Mouse (Mus musculus) forebrain, embryonic 13.5 days (tissue): ENCODE measurements around the gene Ldah. TPM values are rescaled to one million over a fixed set of nuclear protein-coding genes. Genes with fewer than 3 reads are reported as not detected.

Source experiments
- ATAC-seq: fragments of 200-750 bp; cut with Nextera tagmentation; 2 replicates; pipeline ENCODE4 v1.8.0; 2017
- H3K27ac ChIP-seq: fragments of 300-500 bp; sonication (generic); 2 replicates; pipeline ENCODE4 v1.5.1; 2015; ENCODE audit warnings: inconsistent platforms, mild to moderate bottlenecking, moderate library complexity
- H3K27me3 ChIP-seq: fragments of 300-500 bp; sonication (generic); 2 replicates; pipeline ENCODE4 v1.6.1; 2015; ENCODE audit warnings: mild to moderate bottlenecking, inconsistent platforms
- H3K36me3 ChIP-seq: fragments of 300-500 bp; sonication (generic); 2 replicates; pipeline ENCODE4 v1.6.1; 2015; ENCODE audit warnings: mild to moderate bottlenecking, inconsistent platforms; ENCODE audit not compliant: poor library complexity, severe bottlenecking
- H3K4me1 ChIP-seq: fragments of 300-500 bp; sonication (generic); 2 replicates; pipeline ENCODE4 v1.6.1; 2015; ENCODE audit warnings: inconsistent platforms
- H3K4me2 ChIP-seq: fragments of 300-500 bp; sonication (generic); 2 replicates; pipeline ENCODE4 v1.6.1; 2015; ENCODE audit warnings: inconsistent platforms, mild to moderate bottlenecking, moderate library complexity
- H3K4me3 ChIP-seq: fragments of 300-500 bp; sonication (generic); 2 replicates; pipeline ENCODE4 v1.5.1; 2015; ENCODE audit warnings: mild to moderate bottlenecking, inconsistent platforms
- H3K9ac ChIP-seq: fragments of 300-500 bp; sonication (generic); 2 replicates; pipeline ENCODE4 v1.6.1; 2015; ENCODE audit warnings: mild to moderate bottlenecking, inconsistent platforms
- H3K9me3 ChIP-seq: fragments of 300-500 bp; sonication (generic); replicated peaks from 2 replicates; pipeline ENCODE4 v1.6.1; 2016; ENCODE audit warnings: inconsistent platforms
- WGBS: fragments of 180-500 bp; shearing (Covaris S2); methylation state at CpG from one replicate; pipeline ENCODE4 v1.1.7; 2015; 5-methylcytosine and 5-hydroxymethylcytosine counted together
- polyA plus RNA-seq: library from polyadenylated mRNA; unstranded; fragments of >200 nt; fragmentation: Nextera tagmentation; extraction: Ambion mirVana; gene quantifications from 2 replicates; pipeline ENCODE4 v1.2.1, GENCODE M21; 2015

The Ldah gene
- polyA plus RNA-seq, 1 experiment from 2014 or later: 84.7 TPM

DNA sequence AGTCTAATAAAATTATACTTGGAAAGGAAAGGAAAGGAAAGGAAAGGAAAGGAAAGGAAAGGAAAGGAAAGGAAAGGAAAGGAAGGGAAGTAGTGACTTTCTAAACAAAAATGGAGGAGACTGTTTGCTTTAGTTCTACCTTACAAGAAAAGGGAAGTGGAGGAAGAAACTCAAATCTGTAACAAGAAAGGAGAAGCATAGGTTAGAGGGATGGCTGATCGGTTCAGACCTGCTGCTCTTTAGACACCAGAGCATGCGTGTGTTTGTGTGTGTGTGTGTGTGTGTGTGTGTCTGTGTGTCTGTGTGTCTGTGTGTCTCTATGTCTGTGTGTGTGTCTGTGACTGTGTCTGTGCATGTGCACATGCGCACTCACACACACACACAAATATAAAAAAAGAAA is 23.2 kb downstream of the Ldah start:
- no peaks in the 10 kb centered on the region for H3K9me3 ChIP-seq
- WGBS: 91% methylated on average over 3 of the region's 3 CpGs
- no peak overlapping the region for H3K27ac ChIP-seq
- no peaks in the 10 kb centered on the region for H3K27me3 ChIP-seq
- no peak overlapping the region for H3K4me2 ChIP-seq
- H3K4me3 ChIP-seq: no peak overlapping the region
- ATAC-seq: no peak
- H3K4me1 ChIP-seq: no peaks in the 10 kb centered on the region
- no peak overlapping the region for H3K9ac ChIP-seq
- peaks cover 17% of the 10 kb centered on the region for H3K36me3 ChIP-seq

DNA sequence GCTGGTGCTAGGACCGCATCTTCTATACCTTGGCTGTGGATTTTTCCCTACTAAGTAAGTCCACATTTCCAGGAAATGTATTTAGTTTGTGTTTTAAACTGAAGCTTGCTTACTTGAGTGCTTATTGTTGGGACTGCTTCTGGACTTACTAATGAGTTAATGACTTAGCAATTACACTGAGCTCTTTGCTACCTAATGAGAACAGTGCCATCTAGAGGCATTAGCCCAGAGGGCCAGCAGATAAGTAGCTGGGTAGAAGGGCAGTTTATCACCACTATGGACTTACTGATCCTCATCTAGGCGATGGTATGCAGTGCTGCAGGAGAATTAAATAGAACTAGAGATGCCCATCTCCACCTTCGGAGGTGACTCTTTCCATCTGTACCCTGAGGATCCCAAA is 24.8 kb downstream of the Ldah start:
- Histone ChIP-seq H3K4me3 (no peak overlapping the region), H3K4me2 (no peak overlapping the region), H3K4me1 (no peaks in the 10 kb centered on the region), H3K36me3 (peaks cover 13% of the 10 kb centered on the region), H3K9ac (no peak overlapping the region), H3K9me3 (no peaks in the 10 kb centered on the region), H3K27ac (no peak overlapping the region), H3K27me3 (no peaks in the 10 kb centered on the region)
- ATAC-seq: no peak
- 79% methylated on average over 3 of the region's 3 CpGs for WGBS

DNA sequence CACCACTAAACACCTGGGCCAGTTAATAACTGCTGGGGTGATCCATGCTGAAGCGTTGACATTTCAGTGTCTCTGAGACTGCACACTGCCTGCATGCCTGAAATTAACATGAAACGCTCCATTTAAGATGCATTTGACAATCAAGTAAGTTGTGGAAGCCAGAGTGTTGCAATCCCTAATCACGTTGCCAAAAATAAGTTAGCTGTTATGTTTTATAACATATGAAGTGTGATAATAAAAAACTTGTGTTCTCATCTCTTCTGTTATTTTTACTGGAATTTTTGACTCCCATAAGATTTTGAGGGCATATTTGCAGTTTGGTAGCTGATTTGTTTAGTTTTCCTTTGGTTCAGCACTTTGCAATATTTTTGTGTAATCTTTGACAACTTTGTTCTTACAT is 34.3 kb downstream of the Ldah start:
- H3K27me3 ChIP-seq: no peaks in the 10 kb centered on the region
- H3K4me3 ChIP-seq: no peak overlapping the region
- no peak overlapping the region for H3K4me2 ChIP-seq
- no peak overlapping the region for H3K9ac ChIP-seq
- no peaks in the 10 kb centered on the region for H3K9me3 ChIP-seq
- WGBS: 89% methylated on average over 3 of the region's 3 CpGs
- H3K4me1 ChIP-seq: no peaks in the 10 kb centered on the region
- H3K27ac ChIP-seq: no peak overlapping the region
- peaks cover 13% of the 10 kb centered on the region for H3K36me3 ChIP-seq
- ATAC-seq: no peak

DNA sequence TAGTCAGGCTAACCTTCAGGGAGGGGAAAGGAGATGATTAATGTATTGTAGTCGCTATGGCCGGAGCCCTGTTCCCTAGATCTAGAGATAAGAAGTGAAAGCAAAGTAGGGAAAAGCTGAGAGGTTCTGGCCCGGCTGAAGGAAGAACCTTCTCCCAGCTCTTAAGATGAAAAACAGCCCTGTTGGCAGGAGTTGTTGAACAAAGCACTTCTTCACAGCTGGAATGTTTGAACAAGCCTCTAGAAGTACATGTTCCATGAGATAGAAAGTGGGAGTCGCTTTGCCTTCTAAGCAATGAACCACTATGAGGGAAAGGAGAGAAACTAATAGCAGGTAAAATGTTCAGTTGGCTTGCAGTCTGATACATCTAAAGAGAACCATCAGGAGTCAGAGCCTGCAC is 36.8 kb downstream of the Ldah start:
- no peak overlapping the region for H3K4me3 ChIP-seq
- H3K4me2 ChIP-seq: no peak overlapping the region
- 94% methylated on average over 4 of the region's 4 CpGs for WGBS
- no peak for ATAC-seq
- H3K4me1 ChIP-seq: no peaks in the 10 kb centered on the region
- H3K36me3 ChIP-seq: 0 out of 2 replicates have a peak, but pooled peaks cover 5% of the 10 kb centered on the region
- H3K27me3 ChIP-seq: no peaks in the 10 kb centered on the region
- H3K9me3 ChIP-seq: no peaks in the 10 kb centered on the region
- H3K27ac ChIP-seq: no peak overlapping the region
- no peak overlapping the region for H3K9ac ChIP-seq

DNA sequence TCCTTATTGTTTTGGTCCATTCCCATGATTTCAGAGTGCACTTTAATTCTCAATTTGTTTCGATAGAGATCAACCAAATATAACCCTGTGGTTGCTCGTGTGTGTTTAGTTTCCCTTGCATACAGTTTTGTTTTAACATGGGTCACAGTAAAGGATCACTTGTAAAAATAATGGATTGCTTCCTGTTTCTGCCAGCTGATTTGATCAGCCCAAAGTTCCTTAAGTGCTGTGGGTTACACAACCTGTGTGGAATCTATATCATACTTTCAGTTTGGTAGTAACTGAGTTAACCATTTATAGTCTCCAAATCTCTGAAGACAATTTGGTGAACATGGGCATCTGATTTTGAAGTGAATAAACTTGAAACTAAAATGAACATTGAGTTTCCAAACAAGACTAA is 52.4 kb downstream of the Ldah start:
- no peak for ATAC-seq
- H3K4me1 ChIP-seq: peaks cover 13% of the 10 kb centered on the region; the same call in 1 of the 2 replicates
- no peak overlapping the region for H3K4me2 ChIP-seq
- H3K9me3 ChIP-seq: no peaks in the 10 kb centered on the region
- 88% methylated on average over 2 of the region's 2 CpGs for WGBS
- no peak overlapping the region for H3K4me3 ChIP-seq
- H3K27me3 ChIP-seq: no peaks in the 10 kb centered on the region
- H3K27ac ChIP-seq: no peak overlapping the region
- H3K9ac ChIP-seq: no peak overlapping the region
- H3K36me3 ChIP-seq: no peaks in the 10 kb centered on the region

DNA sequence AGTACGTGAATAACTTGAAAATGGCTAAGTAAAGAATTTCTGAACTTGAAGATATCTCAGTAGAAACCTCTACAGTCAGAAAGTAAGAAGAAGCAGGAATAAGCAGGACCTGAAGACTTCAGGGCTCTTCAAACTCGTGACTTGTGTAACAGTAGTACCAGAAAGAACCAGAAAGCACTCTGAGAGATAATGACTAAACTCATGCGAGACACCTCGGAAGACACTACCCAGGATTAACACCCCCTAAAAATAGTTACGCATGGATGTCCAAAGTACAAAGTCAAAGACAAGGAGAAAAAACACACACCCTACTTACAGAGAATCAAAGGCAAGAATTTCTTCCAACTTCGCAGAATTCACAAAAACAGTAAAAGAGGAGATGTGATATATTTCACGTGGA is 58.4 kb downstream of the Ldah start:
- no peak overlapping the region for H3K27ac ChIP-seq
- ATAC-seq: no peak
- WGBS: 91% methylated on average over 7 of the region's 7 CpGs

DNA sequence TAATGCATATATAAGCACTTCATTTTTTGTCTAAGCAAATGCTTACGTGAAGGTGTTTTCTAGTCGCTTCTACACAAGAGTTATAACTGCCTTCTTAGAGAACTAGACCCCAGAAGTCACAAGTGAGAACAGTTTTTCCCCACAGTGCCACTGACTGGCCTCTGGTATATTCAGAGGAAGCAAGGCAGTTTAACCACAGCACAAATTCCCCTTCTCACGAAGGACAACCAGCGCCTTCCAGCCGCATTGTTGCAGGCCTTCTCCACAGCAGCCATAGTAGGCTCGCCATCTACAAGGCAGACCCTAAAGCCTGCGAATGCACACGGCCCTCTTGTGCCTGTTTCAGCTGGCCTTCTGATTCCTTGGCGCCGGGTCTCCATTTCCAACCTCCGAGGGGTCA is 61.7 kb downstream of the Ldah start:
- ATAC-seq: no peak
- Histone ChIP-seq H3K4me2 (no peak overlapping the region), H3K4me3 (no peak overlapping the region), H3K9me3 (no peaks in the 10 kb centered on the region), H3K4me1 (no peaks in the 10 kb centered on the region), H3K9ac (no peak overlapping the region), H3K27ac (no peak overlapping the region), H3K27me3 (no peaks in the 10 kb centered on the region), H3K36me3 (no peaks in the 10 kb centered on the region)
- WGBS: 96% methylated on average over 11 of the region's 11 CpGs

More for the DNA sequence above, 58.4 kb downstream of the Ldah start:
- no peak overlapping the region for H3K4me3 ChIP-seq
- H3K4me1 ChIP-seq: peaks cover 6% of the 10 kb centered on the region; the same call in 1 of the 2 replicates
- no peak overlapping the region for H3K9ac ChIP-seq
- no peak overlapping the region for H3K4me2 ChIP-seq
- no peaks in the 10 kb centered on the region for H3K9me3 ChIP-seq
- no peaks in the 10 kb centered on the region for H3K36me3 ChIP-seq
- no peaks in the 10 kb centered on the region for H3K27me3 ChIP-seq

DNA sequence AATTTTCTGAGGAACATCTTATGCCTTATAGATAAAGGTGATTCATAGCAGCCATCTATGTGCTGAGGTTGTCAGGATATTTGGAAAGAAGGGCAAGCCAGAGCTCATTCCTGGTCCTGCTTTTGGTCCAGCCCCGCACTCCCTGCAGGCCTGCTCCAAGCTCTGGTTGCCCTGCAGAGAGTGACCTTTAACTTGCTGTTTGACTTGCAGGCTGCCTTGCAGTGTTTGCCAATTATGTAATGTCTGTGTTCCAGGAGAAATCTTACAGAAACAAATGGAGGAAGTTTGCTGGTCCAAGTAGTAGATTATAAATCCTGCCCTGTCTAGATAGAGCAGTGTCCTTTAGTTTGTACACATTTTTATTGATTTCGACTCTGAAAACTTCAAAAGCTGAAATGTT is 63.5 kb downstream of the Ldah start:
- H3K27me3 ChIP-seq: no peaks in the 10 kb centered on the region
- no peak overlapping the region for H3K4me3 ChIP-seq
- H3K36me3 ChIP-seq: 0 out of 2 replicates have a peak, but pooled peaks cover under 1% of the 10 kb centered on the region
- H3K9me3 ChIP-seq: no peaks in the 10 kb centered on the region
- no peak overlapping the region for H3K9ac ChIP-seq
- no peak for ATAC-seq
- WGBS: 93% methylated on average over 2 of the region's 2 CpGs
- no peak overlapping the region for H3K27ac ChIP-seq
- no peaks in the 10 kb centered on the region for H3K4me1 ChIP-seq
- no peak overlapping the region for H3K4me2 ChIP-seq

DNA sequence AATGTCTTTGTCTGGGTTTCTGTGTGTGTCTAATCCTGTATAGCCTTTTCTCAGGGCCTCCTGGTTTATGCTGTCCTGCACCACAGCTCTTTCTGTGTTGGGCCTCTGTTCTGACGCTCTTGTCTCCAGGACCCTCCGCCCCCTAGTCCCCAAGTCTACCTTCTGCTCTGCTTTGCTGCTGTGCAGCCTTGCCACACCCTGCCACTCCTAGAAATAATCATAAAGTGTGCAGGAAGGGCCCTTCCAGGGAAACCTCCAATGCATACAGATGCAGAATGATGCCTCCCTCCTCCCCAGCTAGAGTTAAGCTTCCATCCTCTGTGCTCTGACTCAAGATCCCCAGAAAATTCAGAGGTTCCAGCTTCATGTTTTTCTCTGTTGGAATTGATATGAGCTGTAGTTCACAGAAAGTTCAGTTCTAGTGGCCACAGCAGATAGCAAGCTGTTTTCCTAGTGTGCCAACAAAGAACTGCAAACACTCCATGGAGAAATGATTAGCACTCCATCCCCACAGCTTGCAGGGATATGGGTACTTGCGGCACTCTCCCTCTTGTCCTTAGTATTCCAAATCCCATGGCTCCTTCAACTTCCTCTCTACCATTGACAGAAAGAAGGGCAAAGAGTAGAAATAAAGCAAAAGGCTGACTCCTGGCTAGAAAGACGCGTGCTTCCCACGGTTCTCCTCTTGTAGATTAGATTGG is 65.7 kb downstream of the Ldah start:
- no peak overlapping the region for H3K4me3 ChIP-seq
- no peaks in the 10 kb centered on the region for H3K4me1 ChIP-seq
- ATAC-seq: no peak
- H3K27ac ChIP-seq: no peak overlapping the region
- H3K9ac ChIP-seq: no peak overlapping the region
- H3K4me2 ChIP-seq: no peak overlapping the region
- no peaks in the 10 kb centered on the region for H3K27me3 ChIP-seq
- 92% methylated on average over 6 of the region's 6 CpGs for WGBS
- H3K36me3 ChIP-seq: peaks cover 7% of the 10 kb centered on the region; the same call in 1 of the 2 replicates
- no peaks in the 10 kb centered on the region for H3K9me3 ChIP-seq

DNA sequence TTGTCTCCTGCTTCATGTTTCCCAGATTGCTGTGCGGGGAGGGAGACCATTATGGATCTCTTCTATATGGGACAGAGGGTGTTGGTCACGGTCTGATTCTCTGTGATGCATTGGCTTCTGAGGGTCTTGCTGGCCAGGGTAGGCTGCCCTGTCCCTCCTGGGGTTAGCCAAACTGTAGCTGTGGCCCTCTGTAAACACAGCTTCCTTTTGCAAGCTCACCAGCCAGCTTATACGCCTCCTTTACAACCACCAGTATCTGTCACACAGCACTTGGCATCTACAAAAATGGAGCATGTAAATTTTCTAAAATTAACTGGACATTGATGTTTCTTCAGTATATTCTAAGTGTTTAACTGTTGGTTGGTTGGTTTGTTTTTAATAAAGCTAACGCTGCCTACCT is 67.5 kb downstream of the Ldah start:
- Histone ChIP-seq H3K9me3 (no peaks in the 10 kb centered on the region), H3K4me3 (no peak overlapping the region), H3K27me3 (no peaks in the 10 kb centered on the region), H3K27ac (no peak overlapping the region), H3K4me2 (no peak overlapping the region), H3K9ac (no peak overlapping the region), H3K36me3 (peaks cover 7% of the 10 kb centered on the region; the same call in 1 of the 2 replicates), H3K4me1 (no peaks in the 10 kb centered on the region)
- 96% methylated on average over 4 of the region's 4 CpGs for WGBS
- no peak for ATAC-seq

DNA sequence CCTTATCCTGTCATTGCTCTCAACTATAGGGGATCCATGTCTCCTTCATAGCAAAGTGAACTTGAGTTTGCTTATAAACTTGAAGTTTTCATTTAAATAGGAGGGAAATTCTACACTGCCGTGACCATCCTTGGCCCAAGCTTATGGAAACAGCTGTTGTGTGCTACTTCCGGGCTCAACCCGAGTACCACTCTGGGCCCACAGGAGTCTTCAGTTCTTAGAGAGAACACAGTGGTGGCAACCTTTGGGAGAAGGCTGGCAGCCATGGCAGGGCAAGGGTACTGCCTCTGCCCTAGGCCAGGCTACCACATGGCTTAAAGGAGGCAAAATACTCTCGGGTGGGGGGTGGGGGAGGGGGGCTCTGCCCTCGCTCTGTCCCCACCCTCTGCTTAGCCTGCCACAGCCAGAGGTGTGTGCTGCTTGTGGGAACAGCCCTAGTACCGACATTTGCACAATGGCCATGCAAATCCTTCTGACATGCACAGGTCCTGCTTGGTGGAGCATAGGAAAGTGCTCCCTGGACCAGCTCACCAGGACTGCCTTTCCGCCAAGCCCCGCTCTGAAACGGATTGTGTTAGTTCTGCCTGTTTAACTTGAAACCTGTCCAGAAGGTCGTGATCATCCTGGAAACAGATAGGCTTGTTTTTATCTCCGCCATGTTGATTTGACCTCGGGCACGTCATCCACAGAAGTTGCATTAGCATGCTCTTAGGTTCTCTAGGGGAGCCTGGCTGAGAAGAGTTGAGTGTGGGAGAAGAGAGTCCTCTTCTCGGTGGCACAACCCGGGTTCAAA is 73.5 kb downstream of the Ldah start:
- Histone ChIP-seq H3K9me3 (no peaks in the 10 kb centered on the region), H3K9ac (no peak overlapping the region), H3K27me3 (no peaks in the 10 kb centered on the region), H3K36me3 (peaks cover 21% of the 10 kb centered on the region), H3K4me2 (no peak overlapping the region), H3K4me3 (no peak overlapping the region), H3K27ac (no peak overlapping the region), H3K4me1 (no peaks in the 10 kb centered on the region)
- 87% methylated on average over 15 of the region's 15 CpGs for WGBS
- no peak for ATAC-seq

DNA sequence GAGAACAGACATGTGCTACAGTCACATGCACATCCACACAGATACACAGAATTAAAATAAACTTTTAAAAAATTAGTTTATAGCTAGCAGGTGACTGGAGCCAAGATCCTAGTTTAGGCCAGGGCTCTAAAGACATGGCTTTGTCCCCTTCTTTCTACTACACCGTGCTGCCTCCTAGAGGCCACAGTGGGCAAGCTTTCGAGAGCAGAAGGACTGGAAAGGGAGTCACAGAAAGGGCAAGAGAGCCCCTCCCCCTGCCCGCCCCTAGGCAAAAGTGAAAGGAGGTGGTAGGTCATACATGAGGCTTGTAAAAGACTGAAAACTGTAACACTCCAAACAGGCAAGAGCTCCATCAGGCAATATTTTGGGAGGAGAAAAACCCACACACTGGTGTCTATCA is 80.1 kb downstream of the Ldah start:
- no peak overlapping the region for H3K9ac ChIP-seq
- H3K27me3 ChIP-seq: peaks cover under 1% of the 10 kb centered on the region; the same call in 1 of the 2 replicates
- peaks cover 6% of the 10 kb centered on the region; the same call in 1 of the 2 replicates for H3K36me3 ChIP-seq
- no peak overlapping the region for H3K4me2 ChIP-seq
- H3K9me3 ChIP-seq: no peaks in the 10 kb centered on the region
- no peak overlapping the region for H3K27ac ChIP-seq
- no peak overlapping the region for H3K4me3 ChIP-seq
- WGBS: 73% methylated on average over 3 of the region's 3 CpGs
- peaks cover 16% of the 10 kb centered on the region for H3K4me1 ChIP-seq
- ATAC-seq: no peak
